Mouse (Mus musculus): ENCODE data around the gene Kif23. TPM values are rescaled to one million over a fixed set of nuclear protein-coding genes. Genes with fewer than 3 reads are reported as not detected.

Gene Kif23
- polyA plus RNA-seq, 1 experiment from 2014 or later, result 93.0 TPM

DNA sequence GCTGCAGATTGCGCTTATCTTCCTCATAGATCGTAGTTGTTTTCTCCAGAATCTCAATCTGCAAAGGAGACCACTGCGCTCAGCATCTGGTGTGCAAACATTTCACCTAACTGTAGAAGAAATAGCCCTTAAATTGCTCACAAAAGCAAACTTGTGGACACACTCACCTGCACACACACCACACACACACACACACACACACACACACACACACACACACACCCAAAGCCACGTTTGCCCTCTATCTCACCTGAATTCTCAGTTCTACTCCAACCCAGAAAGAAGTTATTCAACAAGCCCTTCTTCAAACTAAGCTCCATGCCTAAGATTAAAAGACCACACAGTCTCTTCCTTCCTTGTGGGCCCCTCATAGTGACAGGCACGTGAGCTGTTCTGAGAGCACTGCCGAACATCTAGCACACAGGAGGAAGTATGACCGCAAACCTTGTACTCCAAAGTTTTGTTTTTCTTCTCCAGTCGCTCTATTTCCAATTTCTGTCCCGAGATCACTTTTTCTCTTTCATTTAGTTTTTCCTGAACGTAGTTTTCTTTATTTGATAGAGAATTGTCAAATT lies 21.4 kb downstream of the Kif23 start:
- Histone ChIP-seq H3K36me3 (ENCODE audit: control insufficient read depth, insufficient read depth, low read length) (peaks cover 93% of the 10 kb centered on the region), H3K4me2 (ENCODE audit: low read depth, low read length) (no peak overlapping the region), H3K9ac (ENCODE audit: low read depth, low read length) (no peak overlapping the region), H3K27ac (replicated peaks; ENCODE audit: low read depth, low read length) (no peak overlapping the region), H3K4me3 (ENCODE audit: low read depth, low read length) (no peak overlapping the region), H3K9me3 (ENCODE audit: control insufficient read depth, low read length) (no peaks in the 10 kb centered on the region), H3K4me1 (ENCODE audit: control insufficient read depth, insufficient read depth, low read length) (no peaks in the 10 kb centered on the region), H3K27me3 (replicated peaks; ENCODE audit: control insufficient read depth, insufficient read depth, low read length) (no peaks in the 10 kb centered on the region)
- DNase-seq (ENCODE audit: low spot score) (no peak), ATAC-seq (ENCODE audit: low read depth) (no peak)
- WGBS, result 92% methylated on average over 10 of the region's 10 CpGs

DNA sequence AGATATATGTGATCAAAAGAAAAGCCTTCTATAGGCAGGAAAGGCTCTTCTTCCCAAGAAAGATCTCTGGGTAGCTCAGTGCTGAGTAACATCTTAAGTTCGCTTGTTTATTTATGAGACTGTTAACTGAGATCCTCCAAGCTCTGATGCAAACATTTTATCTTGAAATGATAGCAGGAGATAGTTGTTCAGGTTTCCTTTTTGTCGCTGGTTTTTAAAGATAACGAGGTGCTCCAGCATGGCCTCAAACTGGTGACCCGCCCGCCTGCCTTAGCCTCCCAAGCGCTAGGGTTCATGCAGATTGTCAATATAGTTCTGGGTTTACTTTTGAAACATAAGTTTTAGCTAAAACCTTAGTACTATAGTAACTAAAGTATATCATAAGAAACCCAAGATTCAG lies 26.2 kb downstream of the Kif23 start:
- ATAC-seq (ENCODE audit: low read depth) (no peak), DNase-seq (ENCODE audit: low spot score) (no peak)
- H3K36me3 ChIP-seq (ENCODE audit: control insufficient read depth, insufficient read depth, low read length), result peaks cover 78% of the 10 kb centered on the region
- no peak overlapping the region for H3K4me2 ChIP-seq (ENCODE audit: low read depth, low read length)
- no peak overlapping the region for H3K27ac ChIP-seq (replicated peaks; ENCODE audit: low read depth, low read length)
- no peak overlapping the region for H3K9ac ChIP-seq (ENCODE audit: low read depth, low read length)
- 91% methylated on average over 6 of the region's 6 CpGs for WGBS
- no peaks in the 10 kb centered on the region for H3K9me3 ChIP-seq (ENCODE audit: control insufficient read depth, low read length)
- no peak overlapping the region for H3K4me3 ChIP-seq (ENCODE audit: low read depth, low read length)
- no peaks in the 10 kb centered on the region for H3K27me3 ChIP-seq (replicated peaks; ENCODE audit: control insufficient read depth, insufficient read depth, low read length)
- no peaks in the 10 kb centered on the region for H3K4me1 ChIP-seq (ENCODE audit: control insufficient read depth, insufficient read depth, low read length)

DNA sequence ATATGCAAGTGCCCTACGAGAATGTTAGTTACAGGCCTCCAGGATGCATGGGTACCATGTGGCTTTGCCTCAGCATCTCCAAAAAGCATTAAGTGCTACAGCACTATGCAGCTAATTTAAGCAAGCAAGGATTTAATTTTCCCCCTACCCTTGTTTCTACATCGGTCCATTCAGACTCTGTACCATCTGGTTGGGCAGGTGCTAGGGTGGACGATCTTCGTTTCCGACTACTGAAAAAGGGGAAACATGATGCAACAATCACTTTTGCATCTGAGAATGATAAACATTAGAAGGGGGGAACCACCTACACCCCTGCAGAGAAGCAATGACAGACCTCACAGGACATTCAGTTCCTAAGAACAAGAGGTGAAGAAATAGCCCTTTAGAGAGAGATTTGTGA lies 27.1 kb downstream of the Kif23 start:
- DNase-seq (ENCODE audit: low spot score) (no peak), ATAC-seq (ENCODE audit: low read depth) (no peak)
- Histone ChIP-seq H3K9me3 (ENCODE audit: control insufficient read depth, low read length) (no peaks in the 10 kb centered on the region), H3K27ac (replicated peaks; ENCODE audit: low read depth, low read length) (no peak overlapping the region), H3K36me3 (ENCODE audit: control insufficient read depth, insufficient read depth, low read length) (peaks cover 69% of the 10 kb centered on the region), H3K9ac (ENCODE audit: low read depth, low read length) (no peak overlapping the region), H3K4me1 (ENCODE audit: control insufficient read depth, insufficient read depth, low read length) (no peaks in the 10 kb centered on the region), H3K27me3 (replicated peaks; ENCODE audit: control insufficient read depth, insufficient read depth, low read length) (no peaks in the 10 kb centered on the region), H3K4me2 (ENCODE audit: low read depth, low read length) (no peak overlapping the region), H3K4me3 (ENCODE audit: low read depth, low read length) (no peak overlapping the region)
- 93% methylated on average over 5 of the region's 5 CpGs for WGBS

DNA sequence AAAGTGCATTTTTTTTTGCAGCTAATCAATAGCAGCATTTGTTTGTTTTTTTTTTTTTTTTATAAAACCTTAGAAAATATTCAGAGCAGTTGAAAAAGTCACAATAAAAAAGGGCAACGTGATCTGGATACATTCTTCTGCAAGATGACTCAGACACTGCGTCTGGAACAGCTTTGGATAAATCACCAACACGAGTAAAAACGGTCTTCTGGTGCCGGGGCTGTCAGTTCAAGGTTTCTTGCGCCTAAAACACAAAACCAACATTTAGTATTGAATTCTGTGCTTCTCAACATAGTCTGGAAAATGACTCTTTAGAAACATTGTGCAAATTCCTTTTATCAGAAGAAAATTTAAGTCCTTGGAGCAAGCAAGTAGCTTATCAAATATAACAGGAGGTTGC lies 29.1 kb downstream of the Kif23 start:
- WGBS, result 80% methylated on average over 6 of the region's 6 CpGs
- DNase-seq (ENCODE audit: low spot score) (no peak), ATAC-seq (ENCODE audit: low read depth) (no peak)
- Histone ChIP-seq H3K4me3 (ENCODE audit: low read depth, low read length) (no peak overlapping the region), H3K9ac (ENCODE audit: low read depth, low read length) (no peak overlapping the region), H3K4me2 (ENCODE audit: low read depth, low read length) (no peak overlapping the region), H3K4me1 (ENCODE audit: control insufficient read depth, insufficient read depth, low read length) (peaks cover 8% of the 10 kb centered on the region), H3K27me3 (replicated peaks; ENCODE audit: control insufficient read depth, insufficient read depth, low read length) (no peaks in the 10 kb centered on the region), H3K9me3 (ENCODE audit: control insufficient read depth, low read length) (no peaks in the 10 kb centered on the region), H3K27ac (replicated peaks; ENCODE audit: low read depth, low read length) (no peak overlapping the region), H3K36me3 (ENCODE audit: control insufficient read depth, insufficient read depth, low read length) (peaks cover 66% of the 10 kb centered on the region)

DNA sequence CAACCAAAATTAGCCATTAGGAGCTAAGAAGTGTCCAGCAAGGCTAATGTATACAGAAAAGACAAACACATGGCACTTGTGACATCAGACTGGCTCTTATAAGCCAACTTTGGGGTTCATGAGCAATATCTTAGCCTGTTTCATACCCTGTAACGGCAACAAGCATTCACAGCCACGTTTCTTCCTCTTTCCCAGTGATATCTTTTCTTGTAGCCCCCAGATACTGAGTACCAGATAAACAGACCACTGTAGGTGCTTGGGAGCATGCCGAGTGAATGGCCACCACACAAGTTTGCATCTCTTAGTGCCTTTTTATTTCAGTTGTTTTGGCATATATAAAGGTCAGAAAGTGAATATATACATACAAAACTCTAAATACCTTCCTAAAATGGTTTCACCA lies 29.6 kb downstream of the Kif23 start:
- Histone ChIP-seq H3K27ac (replicated peaks; ENCODE audit: low read depth, low read length) (no peak overlapping the region), H3K36me3 (ENCODE audit: control insufficient read depth, insufficient read depth, low read length) (peaks cover 66% of the 10 kb centered on the region), H3K9me3 (ENCODE audit: control insufficient read depth, low read length) (no peaks in the 10 kb centered on the region), H3K27me3 (replicated peaks; ENCODE audit: control insufficient read depth, insufficient read depth, low read length) (no peaks in the 10 kb centered on the region), H3K4me2 (ENCODE audit: low read depth, low read length) (no peak overlapping the region), H3K4me3 (ENCODE audit: low read depth, low read length) (no peak overlapping the region), H3K4me1 (ENCODE audit: control insufficient read depth, insufficient read depth, low read length) (peaks cover 8% of the 10 kb centered on the region), H3K9ac (ENCODE audit: low read depth, low read length) (no peak overlapping the region)
- ATAC-seq (ENCODE audit: low read depth), result no peak
- WGBS, result 87% methylated on average over 3 of the region's 3 CpGs
- no peak for DNase-seq (ENCODE audit: low spot score)

DNA sequence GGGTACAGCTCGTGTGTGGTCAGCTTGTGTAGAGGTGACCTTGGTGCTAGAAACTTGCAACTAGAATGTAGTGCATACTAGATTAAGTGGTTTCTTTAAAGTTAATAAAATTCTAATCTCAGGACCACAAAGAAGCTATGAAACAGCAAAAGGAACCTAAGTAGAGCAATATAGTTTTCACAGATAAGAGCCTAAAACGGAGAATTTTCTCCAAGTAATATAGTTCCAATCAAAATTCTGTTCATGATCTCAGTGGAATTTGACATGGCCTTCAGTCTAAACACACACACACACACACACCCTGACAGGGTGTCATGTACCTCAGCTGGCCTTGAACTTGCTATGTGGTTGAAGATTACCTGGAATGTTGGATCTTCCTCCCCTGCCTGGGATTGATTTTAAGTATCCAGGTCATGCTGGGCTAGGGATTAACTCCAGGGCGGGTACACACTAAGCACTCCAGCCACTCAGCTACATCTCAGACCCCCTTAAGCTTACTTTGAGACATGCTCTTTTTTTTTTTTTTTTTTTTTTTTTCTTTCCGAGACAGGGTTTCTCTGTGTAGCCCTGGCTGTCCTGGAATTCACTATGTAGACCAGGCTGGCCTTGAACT lies 31.1 kb downstream of the Kif23 start:
- DNase-seq (ENCODE audit: low spot score) (no peak), ATAC-seq (ENCODE audit: low read depth) (no peak)
- H3K36me3 ChIP-seq (ENCODE audit: control insufficient read depth, insufficient read depth, low read length), result peaks cover 59% of the 10 kb centered on the region
- WGBS, result 40% methylated on average over 4 of the region's 4 CpGs
- H3K27me3 ChIP-seq (replicated peaks; ENCODE audit: control insufficient read depth, insufficient read depth, low read length), result no peaks in the 10 kb centered on the region
- peak overlapping the region; percentile 92 for H3K9ac ChIP-seq (ENCODE audit: low read depth, low read length)
- peak overlapping the region; percentile 92 for H3K4me3 ChIP-seq (ENCODE audit: low read depth, low read length)
- H3K4me1 ChIP-seq (ENCODE audit: control insufficient read depth, insufficient read depth, low read length), result peaks cover 8% of the 10 kb centered on the region
- peak overlapping the region; percentile 94; the same call in 1 of the 2 replicates for H3K27ac ChIP-seq (replicated peaks; ENCODE audit: low read depth, low read length)
- no peaks in the 10 kb centered on the region for H3K9me3 ChIP-seq (ENCODE audit: control insufficient read depth, low read length)
- peak overlapping the region; percentile 85 for H3K4me2 ChIP-seq (ENCODE audit: low read depth, low read length)

DNA sequence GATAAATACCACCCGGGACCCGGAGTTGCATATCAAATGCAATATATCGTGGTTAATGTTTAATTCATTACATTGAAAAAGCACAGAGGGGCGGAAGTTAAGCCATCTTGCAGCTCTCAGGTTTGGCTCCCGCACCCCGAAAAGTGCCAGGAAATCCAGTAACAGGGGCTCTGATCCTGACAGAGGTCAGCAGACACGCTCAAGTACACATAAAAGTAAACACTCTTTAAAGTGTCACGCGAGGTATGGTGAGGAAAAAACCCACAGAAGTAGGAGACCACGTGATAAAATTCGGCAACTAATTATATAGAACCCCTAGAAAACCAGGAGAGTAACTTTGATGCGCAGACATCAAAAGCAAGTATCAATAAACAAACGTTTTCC lies 31.7 kb downstream of the Kif23 start:
- peak overlapping the region; percentile 92 for H3K9ac ChIP-seq (ENCODE audit: low read depth, low read length)
- H3K4me2 ChIP-seq (ENCODE audit: low read depth, low read length), result peak overlapping the region; percentile 85
- H3K4me3 ChIP-seq (ENCODE audit: low read depth, low read length), result peak overlapping the region; percentile 92
- H3K4me1 ChIP-seq (ENCODE audit: control insufficient read depth, insufficient read depth, low read length), result peaks cover 8% of the 10 kb centered on the region
- no peaks in the 10 kb centered on the region for H3K27me3 ChIP-seq (replicated peaks; ENCODE audit: control insufficient read depth, insufficient read depth, low read length)
- no peaks in the 10 kb centered on the region for H3K9me3 ChIP-seq (ENCODE audit: control insufficient read depth, low read length)
- ATAC-seq (ENCODE audit: low read depth) (no peak), DNase-seq (ENCODE audit: low spot score) (no peak)
- peaks cover 53% of the 10 kb centered on the region for H3K36me3 ChIP-seq (ENCODE audit: control insufficient read depth, insufficient read depth, low read length)
- WGBS, result 4% methylated on average over 13 of the region's 13 CpGs
- peak overlapping the region; percentile 94 for H3K27ac ChIP-seq (replicated peaks; ENCODE audit: low read depth, low read length)

DNA sequence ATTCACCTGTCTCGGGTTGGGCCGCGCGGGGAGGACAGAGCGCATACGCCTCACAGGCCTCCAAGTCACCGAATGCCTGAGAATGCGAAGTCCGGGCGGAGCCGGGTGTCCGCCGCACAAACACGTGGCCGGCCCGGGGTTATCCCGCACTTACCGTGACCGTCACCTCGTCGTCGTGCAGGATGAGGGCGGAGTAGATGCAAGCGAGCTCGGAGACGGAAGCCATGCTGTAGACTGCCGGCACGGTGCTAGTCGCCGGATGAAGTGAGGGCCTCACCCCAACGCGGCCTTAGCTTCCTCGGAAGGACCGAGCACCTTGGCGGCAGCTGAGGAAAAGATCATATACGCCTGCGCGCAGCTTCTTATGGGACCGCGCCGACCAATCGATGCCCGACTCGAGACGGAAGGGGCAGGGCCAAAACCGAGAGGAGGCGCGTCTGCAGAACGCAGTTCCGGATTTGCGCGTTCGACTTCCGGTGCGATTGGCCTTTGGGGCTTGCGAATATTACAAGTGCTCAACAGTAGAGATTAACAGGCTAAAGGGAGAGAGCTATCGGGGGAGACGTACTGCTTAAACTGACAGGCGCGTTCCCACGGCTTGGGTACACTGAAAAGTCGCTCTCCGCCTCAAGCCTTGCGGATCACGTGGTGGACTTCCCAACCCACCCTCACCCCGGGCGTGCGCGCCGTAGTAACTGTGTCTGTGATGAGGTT lies 32.2 kb downstream of the Kif23 start, which contains the start of gene Rplp1:
Rplp1 (minus strand) TSS at position 340 of the 714 bp plus-strand sequence.
- Histone ChIP-seq H3K9me3 (ENCODE audit: control insufficient read depth, low read length) (no peaks in the 10 kb centered on the region), H3K36me3 (ENCODE audit: control insufficient read depth, insufficient read depth, low read length) (peaks cover 48% of the 10 kb centered on the region), H3K27me3 (replicated peaks; ENCODE audit: control insufficient read depth, insufficient read depth, low read length) (no peaks in the 10 kb centered on the region), H3K4me2 (ENCODE audit: low read depth, low read length) (peak within 1 kb of the TSS; percentile 85), H3K4me1 (ENCODE audit: control insufficient read depth, insufficient read depth, low read length) (peaks cover 8% of the 10 kb centered on the region), H3K9ac (ENCODE audit: low read depth, low read length) (peak within 1 kb of the TSS; percentile 92), H3K27ac (replicated peaks; ENCODE audit: low read depth, low read length) (peak within 1 kb of the TSS; percentile 94), H3K4me3 (ENCODE audit: low read depth, low read length) (peak within 1 kb of the TSS; percentile 92)
- WGBS, result under 1% methylated on average over 62 of the region's 70 CpGs
- DNase-seq (ENCODE audit: low spot score), result peak; percentile 99
- ATAC-seq (ENCODE audit: low read depth), result peak; percentile 97
